Mouse (Mus musculus) embryonic facial prominence, embryonic 14.5 days (tissue): ENCODE results near the gene Cplx3. TPM values are rescaled to one million over a fixed set of nuclear protein-coding genes. Genes with fewer than 3 reads are reported as not detected.

ENCODE experiments used
- ATAC-seq: fragments of 200-750 bp; cut with Nextera tagmentation; 2 replicates; pipeline ENCODE4 v1.8.0; 2017; ENCODE audit warnings: low read depth, moderate number of reproducible peaks, moderate TSS enrichment
- DNase-seq: peaks from one replicate; pipeline ENCODE4 v3.0.0-alpha.2; 2015; ENCODE audit warnings: low spot score
- H3K27ac ChIP-seq: fragments of 300-500 bp; sonication (generic); replicated peaks from 2 replicates; pipeline ENCODE4 v1.5.1; 2014; ENCODE audit warnings: low read depth, mild to moderate bottlenecking, low read length, moderate library complexity
- H3K27me3 ChIP-seq: fragments of 300-500 bp; sonication (generic); replicated peaks from 2 replicates; pipeline ENCODE4 v1.6.1; 2014; ENCODE audit warnings: low read length; ENCODE audit not compliant: control insufficient read depth, insufficient read depth
- H3K36me3 ChIP-seq: fragments of 300-500 bp; sonication (generic); 2 replicates; pipeline ENCODE4 v1.6.1; 2014; ENCODE audit warnings: low read length, mixed read lengths; ENCODE audit not compliant: control insufficient read depth, insufficient read depth
- H3K4me1 ChIP-seq: fragments of 300-500 bp; sonication (generic); 2 replicates; pipeline ENCODE4 v1.6.1; 2014; ENCODE audit warnings: antibody characterized with exemption, low read length; ENCODE audit not compliant: control insufficient read depth, insufficient read depth
- H3K4me2 ChIP-seq: fragments of 300-500 bp; sonication (generic); 2 replicates; pipeline ENCODE4 v1.6.1; 2014; ENCODE audit warnings: low read depth, mild to moderate bottlenecking, low read length, moderate library complexity, mixed read lengths
- H3K4me3 ChIP-seq: fragments of 300-500 bp; sonication (generic); 2 replicates; pipeline ENCODE4 v1.5.1; 2014; ENCODE audit warnings: low read depth, mild to moderate bottlenecking, low read length
- H3K9ac ChIP-seq: fragments of 300-500 bp; sonication (generic); 2 replicates; pipeline ENCODE4 v1.6.1; 2014; ENCODE audit warnings: low read depth, mild to moderate bottlenecking, low read length, moderate library complexity, mixed read lengths
- H3K9me3 ChIP-seq: fragments of 300-500 bp; sonication (generic); 2 replicates; pipeline ENCODE4 v1.6.1; 2016; ENCODE audit warnings: low read length; ENCODE audit not compliant: control insufficient read depth
- WGBS: fragments of 180-500 bp; shearing (Covaris S2); extraction: QIAGEN DNeasy Blood & Tissue Kit; methylation state at CpG from one replicate; pipeline ENCODE4 v1.1.7; 2014; 5-methylcytosine and 5-hydroxymethylcytosine counted together
- polyA plus RNA-seq: library from polyadenylated mRNA; unstranded; fragments of >200 nt; fragmentation: Nextera tagmentation; extraction: Ambion mirVana; gene quantifications from 2 replicates; pipeline ENCODE4 v1.2.1, GENCODE M21; 2014

The Cplx3 gene
- polyA plus RNA-seq, 1 experiment from 2014 or later, result not detected

DNA sequence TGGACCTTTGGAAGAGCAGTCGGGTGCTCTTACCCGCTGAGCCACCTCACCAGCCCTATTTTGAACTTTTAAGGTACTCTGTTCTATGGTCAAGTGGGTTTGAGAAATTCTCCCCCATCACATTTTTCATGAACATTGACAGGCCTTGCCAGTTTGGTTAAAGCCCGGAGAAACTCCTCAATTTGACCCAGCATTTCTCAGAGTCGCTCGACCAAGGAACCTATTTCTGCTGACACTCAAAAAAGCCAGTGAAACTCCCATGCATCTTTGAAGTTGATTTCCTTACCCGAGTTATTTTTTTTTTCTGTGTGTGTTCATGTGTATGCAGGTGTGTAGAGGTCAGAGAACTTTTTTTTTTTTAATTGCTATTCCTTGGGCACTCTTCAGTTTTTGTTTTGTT is 41.5 kb downstream of the Cplx3 start:
- no peak overlapping the region for H3K9ac ChIP-seq
- H3K4me2 ChIP-seq, result no peak overlapping the region
- no peaks in the 10 kb centered on the region for H3K9me3 ChIP-seq
- H3K27me3 ChIP-seq, result no peaks in the 10 kb centered on the region
- peaks cover 38% of the 10 kb centered on the region for H3K4me1 ChIP-seq
- peaks cover 18% of the 10 kb centered on the region for H3K36me3 ChIP-seq
- no peak for ATAC-seq
- no peak overlapping the region for H3K4me3 ChIP-seq
- no peak overlapping the region for H3K27ac ChIP-seq
- DNase-seq, result no peak
- 78% methylated on average over 6 of the region's 6 CpGs for WGBS

DNA sequence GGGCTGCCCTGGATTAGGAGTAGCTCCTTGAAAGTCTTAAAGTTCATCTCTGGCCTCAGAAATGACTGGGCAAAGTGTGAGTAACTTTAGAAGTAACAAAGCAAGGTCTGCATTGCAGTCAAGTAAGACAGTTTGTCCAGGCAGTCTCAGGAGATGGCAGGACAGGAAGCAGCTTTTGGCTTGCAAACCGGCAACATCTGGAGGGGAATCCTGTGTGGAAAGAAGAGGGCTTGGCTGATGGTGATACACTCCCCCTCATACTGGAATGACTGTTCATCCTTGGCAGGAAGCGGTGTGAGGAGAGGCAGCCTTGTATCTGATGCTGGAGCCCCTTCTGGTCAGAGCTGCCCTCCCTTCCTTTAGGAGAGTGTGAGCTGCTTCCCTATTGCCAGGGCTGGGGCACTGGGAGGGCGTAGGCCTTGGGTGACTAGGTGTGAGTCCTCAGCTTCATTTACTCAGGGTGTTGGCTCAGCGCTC is 43.1 kb downstream of the Cplx3 start:
- Histone ChIP-seq H3K4me1 (peaks cover 38% of the 10 kb centered on the region), H3K4me2 (0 out of 2 replicates have a peak overlapping the region, but pooled peaks have one; percentile 7), H3K36me3 (peaks cover 2% of the 10 kb centered on the region; the same call in 1 of the 2 replicates), H3K27ac (peak overlapping the region; percentile 44; the same call in 1 of the 2 replicates), H3K27me3 (no peaks in the 10 kb centered on the region), H3K9me3 (no peaks in the 10 kb centered on the region), H3K9ac (no peak overlapping the region), H3K4me3 (no peak overlapping the region)
- no peak for ATAC-seq
- DNase-seq, result peak; percentile 52
- 53% methylated on average over 4 of the region's 4 CpGs for WGBS

DNA sequence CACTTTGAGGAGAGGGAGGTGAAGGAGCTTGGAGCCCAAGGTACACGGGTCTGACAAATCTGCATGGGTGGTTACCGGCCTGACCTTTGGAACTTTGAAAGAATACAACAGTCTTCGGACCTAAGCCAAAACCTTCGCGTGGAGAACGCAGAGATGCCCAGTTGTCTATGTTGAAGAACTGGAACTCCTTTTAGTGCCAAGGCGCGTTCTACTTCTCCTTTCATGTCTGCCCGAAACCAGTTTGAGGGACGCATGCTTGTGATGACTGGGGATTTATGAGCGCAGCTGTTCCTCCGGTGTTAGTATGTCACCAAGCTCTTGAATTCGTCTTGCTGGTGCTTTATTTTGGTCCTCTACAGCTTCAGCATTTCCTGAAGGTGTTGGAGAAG is 44.4 kb downstream of the Cplx3 start:
- Histone ChIP-seq H3K4me2 (peak overlapping the region; percentile 71), H3K9ac (peak overlapping the region; percentile 74), H3K4me3 (peak overlapping the region; percentile 63), H3K36me3 (no peaks in the 10 kb centered on the region), H3K27ac (peak overlapping the region; percentile 53; the same call in 1 of the 2 replicates), H3K9me3 (no peaks in the 10 kb centered on the region), H3K27me3 (no peaks in the 10 kb centered on the region), H3K4me1 (peaks cover 35% of the 10 kb centered on the region)
- ATAC-seq (no peak), DNase-seq (no peak)
- WGBS, result 77% methylated on average over 13 of the region's 13 CpGs

DNA sequence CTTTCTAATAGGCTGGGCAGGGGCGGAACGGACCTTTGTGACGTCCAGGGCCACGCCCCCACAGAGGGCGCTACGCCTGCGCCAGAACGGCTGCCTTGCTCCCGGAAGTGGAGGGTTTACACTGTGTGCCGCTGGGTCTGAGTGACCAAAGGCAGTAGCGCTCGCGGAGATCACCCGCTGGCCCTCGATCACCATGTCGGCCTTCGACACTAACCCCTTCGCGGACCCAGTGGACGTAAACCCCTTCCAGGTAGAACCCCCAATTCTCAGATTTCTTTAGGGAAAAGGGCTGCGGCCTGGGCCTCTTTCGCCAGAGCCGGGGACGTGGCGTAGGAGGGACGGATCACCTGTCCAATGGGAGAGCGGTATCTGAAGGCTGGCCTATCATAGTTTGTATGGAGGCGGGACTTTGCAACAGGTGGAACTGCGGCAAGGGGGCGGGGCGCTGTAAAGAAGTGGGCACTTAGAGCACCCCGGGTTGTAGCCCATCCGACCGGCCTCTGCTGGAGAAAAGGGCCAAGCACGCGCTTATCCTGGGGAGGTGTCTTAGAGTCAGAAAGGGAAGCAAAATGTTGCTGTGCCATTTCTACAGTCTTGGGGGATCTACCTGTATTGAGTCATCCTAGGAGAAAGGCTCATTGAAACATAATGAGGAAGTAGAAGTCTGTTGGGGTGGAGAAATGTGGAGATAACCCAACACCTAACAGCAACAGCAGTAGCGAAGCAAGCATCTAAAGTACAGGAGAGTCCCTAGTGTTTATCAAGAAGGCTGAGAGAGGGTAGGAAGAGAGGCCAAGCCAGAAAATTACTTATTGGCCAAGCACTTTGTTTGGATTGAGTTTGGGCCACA is 45.0 kb downstream of the Cplx3 start, which contains the start of gene Scamp2:
Gene Scamp2, plus strand, starts transcription at position 83 of the 850 bp plus-strand sequence.
- H3K4me3 ChIP-seq, result peak within 1 kb of the TSS; percentile 63
- H3K36me3 ChIP-seq, result no peaks in the 10 kb centered on the region
- peak within 1 kb of the TSS; percentile 71 for H3K4me2 ChIP-seq
- no peaks in the 10 kb centered on the region for H3K27me3 ChIP-seq
- no peaks in the 10 kb centered on the region for H3K9me3 ChIP-seq
- peak within 1 kb of the TSS; percentile 63; the same call in 1 of the 2 replicates for H3K27ac ChIP-seq
- 2% methylated on average over 36 of the region's 37 CpGs for WGBS
- peak; percentile 96 for DNase-seq
- peak; percentile 99 for ATAC-seq
- H3K9ac ChIP-seq, result peak within 1 kb of the TSS; percentile 74
- peaks cover 29% of the 10 kb centered on the region for H3K4me1 ChIP-seq

DNA sequence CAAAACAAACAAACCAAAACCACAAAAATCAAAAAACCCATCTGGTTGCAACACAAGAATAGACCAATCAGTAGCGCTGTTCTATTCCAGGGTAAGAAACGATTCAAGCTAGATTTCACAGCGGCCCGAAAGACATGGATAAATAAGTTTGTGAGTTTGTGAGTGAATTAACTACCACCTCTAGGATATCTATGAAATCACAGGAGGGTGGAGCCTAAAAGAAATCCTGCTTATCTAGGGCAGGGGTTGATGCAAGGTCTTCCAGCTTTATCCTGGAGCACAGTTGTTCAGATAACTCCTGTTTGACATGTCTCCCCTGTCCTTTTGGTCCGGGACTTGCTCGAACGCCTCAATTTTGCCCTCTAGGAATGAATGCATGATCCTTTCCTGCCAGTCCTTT is 45.8 kb downstream of the Cplx3 start:
- Histone ChIP-seq H3K36me3 (no peaks in the 10 kb centered on the region), H3K9ac (peak overlapping the region; percentile 74), H3K4me2 (peak overlapping the region; percentile 71), H3K4me3 (peak overlapping the region; percentile 63), H3K9me3 (no peaks in the 10 kb centered on the region), H3K27ac (peak overlapping the region; percentile 63; the same call in 1 of the 2 replicates), H3K27me3 (no peaks in the 10 kb centered on the region), H3K4me1 (peaks cover 21% of the 10 kb centered on the region)
- ATAC-seq, result no peak
- no peak for DNase-seq
- WGBS, result 28% methylated on average over 7 of the region's 7 CpGs

DNA sequence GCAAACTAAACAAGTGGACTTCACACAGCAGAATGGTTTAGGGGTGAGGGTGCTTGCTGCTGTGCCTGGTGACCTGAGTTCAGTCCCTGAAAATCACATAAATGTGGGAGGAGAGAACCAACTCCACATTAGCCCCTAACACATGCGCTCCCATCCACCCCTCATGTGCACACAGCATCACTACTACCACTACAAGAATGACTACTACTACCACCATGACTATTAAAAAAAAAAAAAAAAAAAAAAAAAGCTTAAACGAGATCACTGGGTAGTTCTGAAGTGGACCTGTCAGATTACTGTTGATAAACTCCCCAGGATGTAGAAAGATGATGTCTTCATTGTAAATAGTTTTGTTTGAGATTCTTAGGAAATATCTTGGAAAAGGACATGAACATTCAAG is 46.5 kb downstream of the Cplx3 start:
- no peak overlapping the region for H3K4me2 ChIP-seq
- H3K27me3 ChIP-seq, result no peaks in the 10 kb centered on the region
- 77% methylated on average over 2 of the region's 2 CpGs for WGBS
- H3K9ac ChIP-seq, result no peak overlapping the region
- no peaks in the 10 kb centered on the region for H3K9me3 ChIP-seq
- no peak for ATAC-seq
- no peak for DNase-seq
- H3K4me3 ChIP-seq, result no peak overlapping the region
- H3K4me1 ChIP-seq, result peaks cover 21% of the 10 kb centered on the region
- H3K36me3 ChIP-seq, result no peaks in the 10 kb centered on the region
- no peak overlapping the region for H3K27ac ChIP-seq

DNA sequence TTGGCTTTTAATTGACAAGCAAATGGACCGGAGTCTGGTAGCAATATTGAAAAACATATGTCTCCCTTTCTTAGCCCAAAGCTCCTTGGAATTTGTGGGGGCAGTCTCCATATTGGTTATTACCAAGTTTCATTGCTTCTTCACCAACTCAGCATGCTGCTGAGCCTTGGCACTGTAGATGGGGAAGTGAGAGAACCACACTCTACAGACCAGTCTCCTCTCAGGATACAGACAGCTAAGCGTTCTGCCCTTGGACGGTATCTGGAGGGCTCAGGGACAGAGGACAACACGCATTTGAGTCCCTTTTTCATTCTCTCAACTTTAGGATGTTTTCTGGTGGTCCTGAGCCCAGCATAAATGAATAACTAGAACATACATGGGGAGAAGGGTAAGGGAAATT is 47.5 kb downstream of the Cplx3 start:
- H3K27me3 ChIP-seq, result no peaks in the 10 kb centered on the region
- no peak for ATAC-seq
- H3K9me3 ChIP-seq, result no peaks in the 10 kb centered on the region
- 81% methylated on average over 4 of the region's 4 CpGs for WGBS
- H3K27ac ChIP-seq, result no peak overlapping the region
- no peak overlapping the region for H3K4me3 ChIP-seq
- H3K9ac ChIP-seq, result no peak overlapping the region
- H3K4me2 ChIP-seq, result no peak overlapping the region
- H3K36me3 ChIP-seq, result no peaks in the 10 kb centered on the region
- no peak for DNase-seq
- H3K4me1 ChIP-seq, result peaks cover 21% of the 10 kb centered on the region

DNA sequence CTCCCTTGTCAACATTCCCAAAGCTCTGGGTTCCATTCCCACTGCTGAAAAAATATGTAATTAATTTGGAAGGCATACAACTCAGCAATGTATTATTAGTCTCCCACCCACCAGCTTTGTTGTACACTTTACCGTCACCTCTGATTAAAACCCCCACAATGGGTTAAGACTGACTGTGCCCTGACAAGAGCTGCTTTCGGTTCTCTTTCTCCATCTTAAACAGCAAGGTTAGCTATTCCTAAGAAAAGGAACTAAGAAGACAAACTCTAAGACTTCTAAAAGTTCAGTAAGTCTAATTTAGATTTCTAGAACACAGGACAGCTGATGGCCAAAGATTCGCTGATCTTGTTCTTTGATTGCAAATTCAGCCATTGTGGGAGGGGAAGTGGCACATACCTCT is 48.9 kb downstream of the Cplx3 start:
- Histone ChIP-seq H3K4me3 (no peak overlapping the region), H3K9me3 (no peaks in the 10 kb centered on the region), H3K4me2 (no peak overlapping the region), H3K9ac (no peak overlapping the region), H3K27me3 (no peaks in the 10 kb centered on the region), H3K27ac (no peak overlapping the region), H3K4me1 (peaks cover 15% of the 10 kb centered on the region), H3K36me3 (no peaks in the 10 kb centered on the region)
- no peak for ATAC-seq
- WGBS, result 77% methylated on average over 3 of the region's 3 CpGs
- DNase-seq, result no peak
